Mouse (Mus musculus): ENCODE results near the gene Hhipl2. TPM values are rescaled to one million over a fixed set of nuclear protein-coding genes. Genes with fewer than 3 reads are reported as not detected.
A peak's percentile ranks its signal among the peaks of the same experiment; 100 is the strongest.
"Not testable (repeated sequence)": the region's sequence is repeated elsewhere in the genome, so short reads cannot be mapped to it uniquely, and the experiment has no call there.

The Hhipl2 gene
- 0.11 TPM in 1 of 2 replicates, not detected in the other for polyA plus RNA-seq (2015; fragmentation: Nextera tagmentation; extraction: Ambion mirVana)

DNA sequence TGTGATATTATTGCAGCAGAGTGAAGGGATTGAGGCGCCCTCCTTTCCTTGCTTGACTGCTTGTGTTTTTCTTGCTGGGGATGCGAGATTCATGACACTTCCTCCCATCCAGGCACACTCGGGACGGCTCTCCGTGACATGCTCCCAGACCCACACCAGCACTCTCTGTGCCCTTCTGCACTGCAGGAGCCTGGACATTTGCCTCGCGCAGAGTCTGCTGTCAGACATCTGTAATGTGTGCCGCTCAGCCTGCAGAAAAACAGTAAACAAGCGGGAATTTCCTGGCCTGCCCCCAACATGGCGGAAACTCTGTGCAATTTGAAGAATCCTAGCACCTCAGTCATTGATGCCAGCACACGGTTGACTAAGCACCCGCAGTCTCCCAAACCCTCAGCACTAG is at the start of gene Hhipl2:
Gene Hhipl2, plus strand, starts transcription at position 343 of the 400 bp plus-strand sequence.
- WGBS: 61% methylated on average over 12 of the region's 12 CpGs

DNA sequence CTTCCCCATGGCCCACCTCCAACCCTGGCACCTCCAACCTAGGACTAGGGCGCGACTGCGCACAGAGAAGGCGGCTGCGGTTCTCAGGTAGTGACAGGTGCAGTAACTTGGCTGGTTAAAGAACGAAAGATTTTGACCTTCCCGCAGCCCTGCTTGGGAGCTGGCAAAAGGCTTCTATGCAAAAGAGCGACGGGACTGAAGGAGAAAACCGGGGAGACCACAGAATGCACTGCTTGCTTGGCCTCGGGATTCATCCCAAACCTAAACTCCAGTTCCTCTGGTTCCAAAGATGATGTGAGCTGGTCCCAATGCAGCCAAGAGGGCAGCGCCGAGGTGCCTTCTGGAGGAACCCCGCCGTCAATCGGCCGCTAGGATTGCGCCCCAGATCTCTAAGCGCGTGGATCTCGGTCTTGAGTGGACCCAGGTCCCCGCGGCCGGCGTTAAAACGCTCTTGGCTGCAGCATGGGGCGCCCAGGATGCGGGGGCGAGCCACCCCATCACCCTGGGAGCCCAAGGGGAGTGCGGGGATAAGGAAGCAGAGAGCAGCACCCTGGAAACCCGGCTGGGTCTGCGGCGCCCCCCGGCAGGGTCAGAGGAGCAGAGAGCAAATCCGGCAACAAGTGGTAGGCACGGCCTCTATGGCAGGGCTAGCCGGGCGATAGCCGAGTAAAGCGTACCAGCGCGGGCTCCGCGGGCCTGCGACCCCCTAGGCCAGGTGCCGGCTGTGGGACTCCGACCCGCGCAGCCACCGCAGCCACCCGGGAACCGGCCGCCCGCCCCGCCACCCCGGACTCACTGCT is 49.2 kb upstream of the Hhipl2 start:
- WGBS: 1% methylated on average over 55 of the region's 56 CpGs
- peak overlapping the region; percentile 97 for H3K4me3 ChIP-seq

More for the DNA sequence above, at the start of gene Hhipl2:
- no peaks in the 10 kb centered on the region for H3K27me3 ChIP-seq (replicated peaks)
- no peak for ATAC-seq (ENCODE audit: extremely low read depth, insufficient number of reproducible peaks, low FRiP score, low TSS enrichment)
- no peak within 1 kb of the TSS for H3K4me3 ChIP-seq
- no peak within 1 kb of the TSS for H3K4me2 ChIP-seq
- no peaks in the 10 kb centered on the region for H3K4me1 ChIP-seq
- peaks cover 8% of the 10 kb centered on the region; the same call in 1 of the 2 replicates for H3K9me3 ChIP-seq
- no peak within 1 kb of the TSS for H3K9ac ChIP-seq
- H3K36me3 ChIP-seq: no peaks in the 10 kb centered on the region
- H3K27ac ChIP-seq (replicated peaks): no peak within 1 kb of the TSS

DNA sequence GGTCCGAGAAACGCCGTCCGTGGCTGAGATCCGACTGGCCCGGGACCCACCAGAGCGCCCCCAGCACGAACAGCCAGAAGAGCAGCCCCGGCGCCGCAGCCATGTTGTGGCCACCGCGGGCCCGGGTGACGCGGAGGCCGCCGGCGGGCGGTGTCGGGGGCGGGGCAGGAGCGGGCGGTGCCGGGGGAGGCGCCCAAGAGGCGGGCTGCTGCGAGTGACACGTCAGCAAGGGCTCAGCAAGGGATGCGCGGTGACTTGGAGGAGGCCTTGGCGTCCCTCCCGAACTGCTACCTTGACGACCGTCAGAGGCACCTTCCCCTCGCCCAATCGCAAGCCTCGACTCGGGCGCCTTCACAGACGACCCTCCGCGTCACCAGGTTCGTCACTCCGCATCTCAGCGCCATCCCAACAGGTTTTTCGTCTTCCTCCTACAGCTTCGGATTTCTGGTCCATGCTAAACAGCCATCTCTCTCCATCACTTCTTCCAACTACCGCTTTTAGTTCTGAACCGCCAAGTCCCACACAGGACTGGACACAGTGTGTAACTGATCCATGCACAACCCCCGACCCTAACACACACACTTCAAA is 48.5 kb upstream of the Hhipl2 start, which contains the start of gene Mia3:
Gene Mia3, minus strand, starts transcription at position 127 of the 588 bp plus-strand sequence.
- WGBS: under 1% methylated on average over 51 of the region's 51 CpGs
- Histone ChIP-seq H3K9ac (peak within 1 kb of the TSS; percentile 97), H3K4me2 (peak within 1 kb of the TSS; percentile 95), H3K27ac (replicated peaks) (peak within 1 kb of the TSS; percentile 67), H3K4me1 (peaks cover 19% of the 10 kb centered on the region), H3K36me3 (peaks cover 11% of the 10 kb centered on the region), H3K9me3 (no peaks in the 10 kb centered on the region), H3K27me3 (replicated peaks) (peaks cover 6% of the 10 kb centered on the region), H3K4me3 (peak within 1 kb of the TSS; percentile 97)
- peak; percentile 98 for ATAC-seq (ENCODE audit: extremely low read depth, insufficient number of reproducible peaks, low FRiP score, low TSS enrichment)

More for the DNA sequence above, 49.2 kb upstream of the Hhipl2 start:
- peak overlapping the region; percentile 95 for H3K4me2 ChIP-seq
- H3K27ac ChIP-seq (replicated peaks): peak overlapping the region; percentile 67
- H3K4me1 ChIP-seq: peaks cover 19% of the 10 kb centered on the region
- H3K9ac ChIP-seq: peak overlapping the region; percentile 97
- ATAC-seq (ENCODE audit: extremely low read depth, insufficient number of reproducible peaks, low FRiP score, low TSS enrichment): no peak; the same call in 1 of the 2 replicates
- no peaks in the 10 kb centered on the region for H3K9me3 ChIP-seq
- peaks cover 6% of the 10 kb centered on the region for H3K27me3 ChIP-seq (replicated peaks)
- H3K36me3 ChIP-seq: peaks cover 18% of the 10 kb centered on the region

DNA sequence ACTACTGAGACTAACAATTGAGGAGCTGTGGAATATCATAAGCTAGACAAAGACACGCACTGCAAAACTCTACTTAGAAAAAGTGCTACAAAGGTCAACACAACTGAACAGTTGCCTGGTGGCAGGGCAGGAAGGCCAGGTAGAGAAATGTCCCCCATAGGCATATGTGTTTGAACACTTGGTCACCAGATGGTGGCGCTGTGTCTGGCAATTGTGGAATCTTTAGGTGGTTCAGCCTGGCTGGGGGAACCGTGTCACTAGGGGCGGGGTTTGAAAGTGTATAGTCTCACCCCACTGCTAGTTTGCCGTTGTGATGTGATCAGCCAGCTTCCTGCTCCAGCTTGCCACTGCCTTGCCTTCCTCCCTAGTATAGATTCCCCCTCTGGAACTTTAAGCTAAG is 43.3 kb upstream of the Hhipl2 start:
- Histone ChIP-seq H3K27ac (replicated peaks) (no peak overlapping the region), H3K4me2 (no peak overlapping the region), H3K9me3 (no peaks in the 10 kb centered on the region), H3K4me3 (no peak overlapping the region), H3K27me3 (replicated peaks) (peaks cover 6% of the 10 kb centered on the region), H3K4me1 (0 out of 2 replicates have a peak, but pooled peaks cover 4% of the 10 kb centered on the region), H3K36me3 (no peaks in the 10 kb centered on the region), H3K9ac (no peak overlapping the region)
- 67% methylated on average over 5 of the region's 5 CpGs for WGBS
- no peak for ATAC-seq (ENCODE audit: extremely low read depth, insufficient number of reproducible peaks, low FRiP score, low TSS enrichment)

DNA sequence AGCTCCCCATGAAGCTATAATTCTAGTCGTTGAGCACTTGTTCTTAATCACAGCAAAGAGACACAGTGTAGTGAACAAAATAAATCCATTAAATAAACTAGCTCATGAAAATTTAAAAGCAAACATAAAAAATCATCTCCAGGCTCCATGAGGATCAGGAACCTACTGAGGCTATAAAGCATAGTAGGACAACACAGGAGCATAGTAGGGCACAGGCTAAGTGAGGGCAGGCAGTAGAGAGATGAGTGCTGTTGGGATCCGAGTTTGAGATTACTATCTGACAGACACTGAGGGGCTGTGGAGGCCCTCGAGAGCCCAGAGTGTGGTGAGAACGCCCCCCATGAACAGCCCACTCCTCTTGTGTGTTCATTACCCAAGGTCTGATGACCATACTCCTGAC is 41.0 kb upstream of the Hhipl2 start:
- Histone ChIP-seq H3K4me1 (no peaks in the 10 kb centered on the region), H3K9me3 (no peaks in the 10 kb centered on the region), H3K4me2 (no peak overlapping the region), H3K27ac (replicated peaks) (no peak overlapping the region), H3K36me3 (no peaks in the 10 kb centered on the region), H3K9ac (no peak overlapping the region), H3K4me3 (no peak overlapping the region), H3K27me3 (replicated peaks) (peaks cover 4% of the 10 kb centered on the region; the same call in 1 of the 2 replicates)
- WGBS: 60% methylated on average over 4 of the region's 4 CpGs
- ATAC-seq (ENCODE audit: extremely low read depth, insufficient number of reproducible peaks, low FRiP score, low TSS enrichment): no peak

DNA sequence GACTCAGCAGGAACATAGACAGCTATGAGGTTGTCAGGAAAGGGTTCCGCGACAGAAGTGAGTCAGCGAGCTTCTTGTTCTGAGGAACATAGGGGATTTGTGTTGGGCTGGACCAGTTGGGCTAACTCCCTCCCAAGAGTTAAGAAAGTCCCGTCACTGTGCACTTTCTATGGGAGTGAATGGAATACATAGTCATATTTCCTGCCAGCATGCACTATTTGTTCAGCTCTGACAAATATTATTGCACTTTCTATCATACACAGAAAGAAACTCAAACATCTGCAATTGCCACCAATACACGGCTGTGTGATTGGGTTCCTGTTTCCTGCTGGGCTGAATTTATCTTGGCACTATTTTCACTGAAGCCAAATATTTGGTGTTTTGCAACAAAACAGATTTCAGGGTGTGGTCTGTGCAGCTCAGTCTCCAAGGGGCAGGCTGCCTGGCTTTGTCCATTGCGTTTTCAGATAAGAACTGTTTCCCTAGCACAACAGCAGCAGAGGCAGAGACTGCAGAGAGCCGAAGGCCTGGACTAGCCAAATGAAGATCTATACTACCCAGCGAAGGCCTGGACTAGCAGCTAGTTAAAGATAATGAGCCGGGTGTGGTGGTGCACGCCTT is 39.6 kb upstream of the Hhipl2 start:
- Histone ChIP-seq H3K4me3 (no peak overlapping the region), H3K9ac (no peak overlapping the region), H3K4me2 (no peak overlapping the region), H3K9me3 (no peaks in the 10 kb centered on the region), H3K27me3 (replicated peaks) (peaks cover 11% of the 10 kb centered on the region; the same call in 1 of the 2 replicates), H3K36me3 (no peaks in the 10 kb centered on the region), H3K27ac (replicated peaks) (peak overlapping the region; percentile 33; the same call in 1 of the 2 replicates), H3K4me1 (no peaks in the 10 kb centered on the region)
- no peak for ATAC-seq (ENCODE audit: extremely low read depth, insufficient number of reproducible peaks, low FRiP score, low TSS enrichment)
- 61% methylated on average over 10 of the region's 10 CpGs for WGBS

DNA sequence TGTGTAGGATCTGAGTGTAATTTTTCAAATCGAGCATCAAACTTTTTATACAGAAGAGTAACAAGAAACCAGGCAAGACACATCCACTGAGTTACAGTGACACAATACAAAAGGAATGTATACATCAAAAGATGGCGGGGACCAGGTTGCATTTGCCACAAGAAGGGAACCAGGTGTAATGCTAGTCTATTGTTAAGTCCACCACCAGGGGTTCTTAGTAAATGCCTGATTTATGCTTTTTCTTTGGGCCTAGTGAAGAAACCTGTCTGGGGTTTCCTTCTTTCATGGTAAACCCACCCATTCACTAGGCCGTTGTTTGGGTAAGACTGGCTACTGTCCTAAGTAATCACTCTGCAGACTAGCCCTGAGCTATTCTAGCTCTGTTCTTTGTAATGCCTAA is 38.6 kb upstream of the Hhipl2 start:
- 81% methylated on average over 3 of the region's 3 CpGs for WGBS
- H3K9me3 ChIP-seq; H3K4me3 ChIP-seq; H3K36me3 ChIP-seq; H3K4me2 ChIP-seq; ATAC-seq (ENCODE audit: extremely low read depth, insufficient number of reproducible peaks, low FRiP score, low TSS enrichment); H3K9ac ChIP-seq; H3K4me1 ChIP-seq: not testable (repeated sequence)
- H3K27ac ChIP-seq (replicated peaks): 0 out of 2 replicates have a peak overlapping the region, but pooled peaks have one; percentile 24
- H3K27me3 ChIP-seq (replicated peaks): peaks cover 15% of the 10 kb centered on the region; the same call in 1 of the 2 replicates

DNA sequence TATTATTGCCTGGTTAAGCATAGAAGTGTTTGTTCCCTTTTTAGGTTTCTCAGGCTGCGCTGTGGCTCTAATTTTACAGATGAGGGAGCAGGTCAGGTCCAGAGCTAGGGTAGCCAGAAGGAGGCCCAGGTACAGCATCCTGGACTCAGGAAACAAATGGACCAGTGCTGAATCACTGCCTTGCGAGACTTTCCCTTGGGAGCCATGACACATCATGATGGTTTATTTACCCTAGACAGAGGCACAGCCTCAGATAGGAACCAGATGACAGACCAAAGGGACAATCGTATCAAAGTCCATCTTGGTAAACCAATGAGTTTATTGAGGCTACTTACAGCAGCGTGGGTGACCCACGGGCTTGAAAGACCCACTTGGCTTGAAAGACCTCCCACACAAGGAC is 36.2 kb upstream of the Hhipl2 start:
- Histone ChIP-seq H3K27me3 (replicated peaks) (peaks cover 28% of the 10 kb centered on the region), H3K4me3 (no peak overlapping the region), H3K9me3 (no peaks in the 10 kb centered on the region), H3K9ac (no peak overlapping the region), H3K4me2 (no peak overlapping the region), H3K4me1 (no peaks in the 10 kb centered on the region), H3K27ac (replicated peaks) (no peak overlapping the region), H3K36me3 (no peaks in the 10 kb centered on the region)
- no peak for ATAC-seq (ENCODE audit: extremely low read depth, insufficient number of reproducible peaks, low FRiP score, low TSS enrichment)
- 69% methylated on average over 5 of the region's 5 CpGs for WGBS

DNA sequence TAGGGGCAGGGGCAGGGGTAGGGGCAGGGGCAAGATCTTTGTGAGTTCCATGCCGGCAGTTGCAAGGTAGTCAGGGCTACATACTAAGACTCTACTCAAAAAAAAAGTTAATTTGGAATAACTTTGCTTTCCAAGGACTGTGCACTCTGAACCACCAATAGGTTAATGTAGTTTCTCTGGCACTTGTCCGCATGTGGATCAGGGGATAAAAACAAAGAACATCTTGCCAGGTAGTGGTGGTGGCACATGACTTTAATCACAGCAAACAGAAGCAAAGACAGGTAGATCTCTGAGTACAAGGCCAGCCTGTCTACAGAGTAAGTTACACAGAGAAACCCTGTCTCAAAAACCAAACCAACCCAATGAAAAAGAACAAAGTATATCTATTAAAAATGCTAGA is 35.4 kb upstream of the Hhipl2 start:
- H3K4me2 ChIP-seq: no peak overlapping the region
- no peaks in the 10 kb centered on the region for H3K36me3 ChIP-seq
- peaks cover 36% of the 10 kb centered on the region for H3K27me3 ChIP-seq (replicated peaks)
- H3K9ac ChIP-seq: no peak overlapping the region
- H3K4me3 ChIP-seq: no peak overlapping the region
- no peak overlapping the region for H3K27ac ChIP-seq (replicated peaks)
- H3K4me1 ChIP-seq: no peaks in the 10 kb centered on the region
- ATAC-seq (ENCODE audit: extremely low read depth, insufficient number of reproducible peaks, low FRiP score, low TSS enrichment): no peak
- WGBS: 69% methylated on average over 2 of the region's 2 CpGs
- H3K9me3 ChIP-seq: no peaks in the 10 kb centered on the region

DNA sequence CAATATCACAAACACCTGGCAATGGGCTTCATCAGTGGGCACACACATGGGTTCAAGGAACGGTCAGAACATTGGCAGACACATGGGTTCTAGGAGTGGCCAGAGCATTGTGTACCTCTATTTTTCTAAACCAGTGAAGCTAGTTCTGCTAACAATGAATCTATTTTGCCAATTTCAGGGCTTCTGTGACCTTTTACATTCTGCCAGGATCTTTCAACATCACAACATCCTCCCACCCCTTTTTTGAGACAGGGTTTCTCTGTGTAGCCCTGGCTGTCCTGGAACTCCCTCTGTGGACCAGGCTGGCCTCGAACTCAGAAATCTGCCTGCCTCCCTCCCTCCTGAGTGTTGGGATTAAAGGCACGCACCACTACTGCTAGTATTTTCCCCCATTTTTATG is 30.6 kb upstream of the Hhipl2 start:
- 88% methylated on average over 3 of the region's 3 CpGs for WGBS

More for the DNA sequence above, 30.6 kb upstream of the Hhipl2 start:
- H3K4me2 ChIP-seq; H3K27ac ChIP-seq (replicated peaks); H3K9ac ChIP-seq; H3K9me3 ChIP-seq; ATAC-seq (ENCODE audit: extremely low read depth, insufficient number of reproducible peaks, low FRiP score, low TSS enrichment); H3K4me3 ChIP-seq: not testable (repeated sequence)
- Histone ChIP-seq H3K4me1 (peaks cover 10% of the 10 kb centered on the region), H3K27me3 (replicated peaks) (peaks cover 33% of the 10 kb centered on the region), H3K36me3 (peaks cover 19% of the 10 kb centered on the region)
